Mouse (Mus musculus): ENCODE measurements around the gene Fpr1. TPM values are rescaled to one million over a fixed set of nuclear protein-coding genes. Genes with fewer than 3 reads are reported as not detected.
A peak's percentile ranks its signal among the peaks of the same experiment; 100 is the strongest.

The Fpr1 gene
- polyA plus RNA-seq, 1 experiment from 2014 or later: not detected

DNA sequence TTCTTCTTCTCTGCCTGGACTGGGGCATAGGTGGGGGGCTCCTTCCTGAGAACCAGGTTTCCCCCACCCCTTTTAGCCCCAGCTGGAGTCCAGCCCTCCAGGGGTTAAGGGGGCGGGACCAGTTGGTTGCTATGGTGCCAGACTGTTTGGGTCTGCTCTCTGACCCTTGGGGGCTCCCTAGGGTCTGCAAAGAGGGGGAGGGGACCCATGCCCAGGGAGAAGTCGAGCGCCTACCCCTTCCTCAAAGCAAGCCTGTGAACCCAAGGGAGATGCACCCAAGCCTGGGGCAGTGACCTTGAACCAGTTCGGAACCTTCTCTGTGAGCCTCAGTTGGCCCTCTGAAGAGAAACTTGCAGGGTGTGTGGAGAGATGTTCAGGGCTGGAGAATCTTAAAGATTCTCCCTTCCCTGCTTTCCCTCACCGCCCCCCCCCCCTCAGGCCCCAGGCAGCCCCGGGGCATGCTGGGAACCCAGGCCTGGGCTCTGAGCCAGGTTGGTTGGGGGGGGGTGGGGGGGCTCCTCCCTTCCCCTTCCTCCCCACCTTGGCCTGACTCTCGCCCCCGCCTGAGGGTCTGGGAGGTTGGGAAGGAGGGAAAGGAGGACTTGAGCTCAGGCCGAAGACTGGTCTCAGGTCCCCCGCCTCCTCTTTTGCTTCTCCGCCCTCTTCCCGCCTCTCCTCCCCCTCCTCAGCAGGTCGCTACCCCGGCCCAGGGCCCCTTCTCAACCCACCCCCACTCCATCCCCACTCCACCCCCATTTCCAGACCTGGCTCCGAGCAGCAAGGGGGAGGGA, 55.4 kb downstream of the Fpr1 start:
- peak; percentile 53 for ATAC-seq (ENCODE audit: low FRiP score)
- peaks cover 17% of the 10 kb centered on the region; the same call in 1 of the 2 replicates for H3K36me3 ChIP-seq (replicated peaks; ENCODE audit: control insufficient read depth, insufficient read depth)
- peaks cover 34% of the 10 kb centered on the region for H3K4me1 ChIP-seq (replicated peaks; ENCODE audit: control insufficient read depth, insufficient read depth, low read length)
- peak overlapping the region; percentile 100 for H3K27ac ChIP-seq
- peak; percentile 70 for DNase-seq (ENCODE audit: low spot score)
- peak overlapping the region; percentile 83 for H3K4me3 ChIP-seq (replicated peaks; ENCODE audit: low read length)
- WGBS: 0% methylated on average over 9 of the region's 15 CpGs
- no peaks in the 10 kb centered on the region for H3K27me3 ChIP-seq (ENCODE audit: control insufficient read depth, insufficient read depth, low read length)
- peak overlapping the region; percentile 98 for H3K9ac ChIP-seq
- no peaks in the 10 kb centered on the region for H3K9me3 ChIP-seq (ENCODE audit: control insufficient read depth, low read length)
- H3K4me2 ChIP-seq (replicated peaks): peak overlapping the region; percentile 73

DNA sequence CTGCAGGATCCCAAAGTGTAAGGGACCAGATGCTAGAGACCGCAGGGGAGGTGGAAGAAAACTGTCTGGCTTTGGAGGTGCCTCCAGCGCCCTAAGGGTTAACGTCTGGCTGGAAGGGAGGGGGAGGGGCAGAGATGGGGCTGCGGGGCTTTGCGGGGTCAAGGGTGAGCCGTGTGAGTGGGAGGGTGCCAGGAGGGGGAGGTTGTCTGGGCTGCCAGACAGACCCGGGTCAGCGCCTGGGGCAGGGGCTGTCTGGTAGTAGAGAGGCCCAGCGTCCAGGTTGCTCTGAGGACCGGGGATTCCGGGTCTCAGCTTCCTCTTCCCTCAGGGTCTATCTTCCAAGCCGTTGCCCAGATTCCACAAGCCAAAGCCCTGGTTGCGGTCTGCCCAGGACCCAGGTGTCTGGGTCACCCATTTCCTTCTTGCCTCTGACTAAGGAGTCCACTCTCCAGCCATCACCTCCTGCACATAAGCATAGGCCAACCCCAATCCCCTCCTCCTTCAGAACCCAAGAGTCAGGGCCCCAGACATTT, 56.0 kb downstream of the Fpr1 start:
- peak overlapping the region; percentile 73 for H3K4me2 ChIP-seq (replicated peaks)
- H3K9ac ChIP-seq: peak overlapping the region; percentile 98
- ATAC-seq (ENCODE audit: low FRiP score) (peak; percentile 16), DNase-seq (ENCODE audit: low spot score) (peak; percentile 63)
- peak overlapping the region; percentile 83 for H3K4me3 ChIP-seq (replicated peaks; ENCODE audit: low read length)
- peaks cover 13% of the 10 kb centered on the region; the same call in 1 of the 2 replicates for H3K36me3 ChIP-seq (replicated peaks; ENCODE audit: control insufficient read depth, insufficient read depth)
- peak overlapping the region; percentile 100 for H3K27ac ChIP-seq
- H3K27me3 ChIP-seq (ENCODE audit: control insufficient read depth, insufficient read depth, low read length): no peaks in the 10 kb centered on the region
- H3K4me1 ChIP-seq (replicated peaks; ENCODE audit: control insufficient read depth, insufficient read depth, low read length): peaks cover 28% of the 10 kb centered on the region
- no peaks in the 10 kb centered on the region for H3K9me3 ChIP-seq (ENCODE audit: control insufficient read depth, low read length)
- WGBS: 0% methylated on average over 13 of the region's 13 CpGs

DNA sequence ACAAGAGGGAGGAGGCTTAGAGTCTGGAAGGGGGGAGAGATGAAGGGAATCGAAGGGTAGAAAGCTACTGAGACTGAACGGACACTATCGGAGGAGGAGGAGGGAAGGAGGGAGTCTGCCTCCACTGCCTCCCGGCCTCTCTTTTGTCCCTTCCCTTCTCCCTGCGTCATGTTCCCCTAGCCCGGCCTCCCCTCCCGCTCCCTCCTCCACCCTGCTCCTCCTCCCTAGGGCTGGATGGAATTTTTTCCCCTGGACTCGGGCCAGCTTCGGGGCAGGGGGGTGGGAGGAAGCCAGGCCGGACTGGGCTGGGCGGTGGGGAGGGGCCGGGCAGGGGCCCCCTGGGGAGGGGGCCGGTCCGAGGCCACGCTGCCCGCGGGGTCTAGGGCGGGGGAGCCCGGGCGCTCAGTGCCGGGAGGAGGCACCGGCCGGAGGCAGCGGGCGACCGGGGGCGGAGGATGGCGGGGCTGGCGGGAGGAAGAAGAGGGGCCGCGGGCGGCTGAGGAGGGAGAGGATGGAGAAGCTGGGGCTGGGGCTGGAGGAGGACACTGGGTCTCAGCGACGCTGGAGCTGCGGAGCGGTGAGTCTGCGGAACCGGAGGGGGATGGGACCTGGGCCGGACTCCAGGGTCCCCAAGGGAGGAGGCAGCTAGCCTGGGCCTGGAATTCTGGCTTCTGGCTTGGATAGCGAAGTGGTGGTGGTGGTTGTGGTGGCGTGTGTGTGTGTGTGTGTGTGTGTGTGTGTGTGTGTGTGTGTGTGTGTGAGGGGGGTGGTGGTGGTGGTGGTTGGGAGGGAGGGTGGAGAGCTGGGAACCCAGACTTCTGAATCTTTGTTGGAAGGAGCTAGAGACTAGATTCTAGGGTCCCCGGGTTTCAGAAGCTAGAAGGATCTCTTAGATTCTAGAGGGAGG, 56.7 kb downstream of the Fpr1 start, which contains the start of gene Spaca6:
Spaca6 (plus strand) TSS at position 408 of the 907 bp plus-strand sequence.
- ATAC-seq (ENCODE audit: low FRiP score): peak; percentile 84
- DNase-seq (ENCODE audit: low spot score): peak; percentile 86
- Histone ChIP-seq H3K36me3 (replicated peaks; ENCODE audit: control insufficient read depth, insufficient read depth) (peaks cover 7% of the 10 kb centered on the region; the same call in 1 of the 2 replicates), H3K4me2 (replicated peaks) (peak within 1 kb of the TSS; percentile 73), H3K27ac (peak within 1 kb of the TSS; percentile 100), H3K27me3 (ENCODE audit: control insufficient read depth, insufficient read depth, low read length) (no peaks in the 10 kb centered on the region), H3K9ac (peak within 1 kb of the TSS; percentile 98), H3K4me3 (replicated peaks; ENCODE audit: low read length) (peak within 1 kb of the TSS; percentile 83), H3K4me1 (replicated peaks; ENCODE audit: control insufficient read depth, insufficient read depth, low read length) (peaks cover 21% of the 10 kb centered on the region), H3K9me3 (ENCODE audit: control insufficient read depth, low read length) (no peaks in the 10 kb centered on the region)
- WGBS: under 1% methylated on average over 33 of the region's 42 CpGs

MicroRNAs within 50 kb of the gene (microRNA counts, 519-probe panel; counts per million panel counts)
- microRNA mmu-let-7e (6,691 counts per million, percentile 89 among the panel's probes with 10 or more counts), microRNA mmu-miR-125a-3p (3,610 counts per million, percentile 22 among the panel's probes with 10 or more counts), microRNA mmu-miR-125a-5p (7,443 counts per million, percentile 97 among the panel's probes with 10 or more counts), microRNA mmu-miR-99b (6,363 counts per million, percentile 85 among the panel's probes with 10 or more counts)

Small RNA genes within 50 kb of the gene (microRNA-seq; reads per million reads assigned to microRNA genes)
- gene Gm25927 (not detected), gene Mir125a (9,621 reads per million, percentile 96 among the genes with 10 or more reads in this experiment), gene Mir99b (22,176 reads per million, percentile 98 among the genes with 10 or more reads in this experiment), gene Mirlet7e (not detected)

Other genes starting within 250 kb of the Fpr1 start
- gene Vmn2r90, start 180.2 kb downstream of the Fpr1 start, polyA plus RNA-seq (2014; fragmentation: Nextera tagmentation; extraction: Ambion mirVana): not detected in 2 replicates
- 13.0 and 18.7 TPM in 2 replicates for gene Spaca6, start 56.8 kb downstream of the Fpr1 start, polyA plus RNA-seq (2014; fragmentation: Nextera tagmentation; extraction: Ambion mirVana)
- gene Has1, start 28.7 kb downstream of the Fpr1 start, polyA plus RNA-seq (2014; fragmentation: Nextera tagmentation; extraction: Ambion mirVana): 0.95 and 1.8 TPM in 2 replicates
- gene Fpr2, start 3.9 kb upstream of the Fpr1 start, polyA plus RNA-seq (2014; fragmentation: Nextera tagmentation; extraction: Ambion mirVana): 0.21 and 0.37 TPM in 2 replicates
- gene Fpr3, start 3.9 kb upstream of the Fpr1 start, polyA plus RNA-seq (2014; fragmentation: Nextera tagmentation; extraction: Ambion mirVana): not detected in 2 replicates
- not detected in 2 replicates for gene Fpr-rs4, start 137.8 kb upstream of the Fpr1 start, polyA plus RNA-seq (2014; fragmentation: Nextera tagmentation; extraction: Ambion mirVana)
- gene Vmn2r124, start 165.5 kb upstream of the Fpr1 start, polyA plus RNA-seq (2014; fragmentation: Nextera tagmentation; extraction: Ambion mirVana): not detected in 2 replicates
- not detected in 2 replicates for gene Vmn2r91, start 201.1 kb upstream of the Fpr1 start, polyA plus RNA-seq (2014; fragmentation: Nextera tagmentation; extraction: Ambion mirVana)

All from hindbrain, embryonic 14.5 days (tissue).